ENCODE assay signal across 8 mouse cellular contexts in the genomic region with DNA sequence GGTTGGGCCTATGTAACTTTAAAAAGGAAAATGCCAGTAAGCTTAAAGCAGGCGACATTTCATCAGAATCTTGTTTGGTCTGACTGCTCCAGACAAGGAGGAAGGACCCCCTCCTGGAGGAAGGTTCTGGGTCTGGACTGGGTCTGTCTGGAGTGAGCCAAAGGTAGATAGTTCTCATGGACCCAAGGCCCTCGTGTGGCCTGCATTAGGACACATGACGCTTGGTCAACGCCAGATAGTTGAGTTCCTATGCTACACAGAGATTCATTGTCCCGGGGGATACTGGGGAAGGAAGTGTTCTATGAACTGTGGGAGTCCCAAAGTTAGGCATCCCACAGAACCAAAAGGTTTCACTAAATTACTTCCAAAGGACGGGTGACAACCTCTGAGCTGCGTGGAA. TPM values are rescaled to one million over a fixed set of nuclear protein-coding genes. Genes with fewer than 3 reads are reported as not detected.
A peak's percentile ranks its signal among the peaks of the same experiment; 100 is the strongest.
DNase-seq lines count a peak whose midpoint lies in the region; ATAC-seq lines count a peak whose summit lies in the region.

No protein-coding gene starts in this region.

- peak overlapping the region; percentile 92 for H3K4me2 ChIP-seq in kidney, embryonic 16.5 days (replicated peaks; ENCODE audit: low read depth, low read length)
- H3K4me2 ChIP-seq in midbrain, embryonic 11.5 days = peak overlapping the region; percentile 75

- no peaks in the 10 kb centered on the region for H3K36me3 ChIP-seq in kidney, embryonic 16.5 days (ENCODE audit: insufficient read depth, low read length)
- no peaks in the 10 kb centered on the region for H3K36me3 ChIP-seq in hindbrain, embryonic 10.5 days
- H3K36me3 ChIP-seq in midbrain, embryonic 11.5 days (ENCODE audit: control insufficient read depth, insufficient read depth, low read length) = no peaks in the 10 kb centered on the region

- peak; percentile 7; the same call in 1 of the 2 replicates for ATAC-seq in kidney, embryonic 16.5 days (ENCODE audit: low FRiP score, low TSS enrichment)
- peak; percentile 25 for ATAC-seq in midbrain, embryonic 11.5 days (ENCODE audit: low FRiP score)

- peak overlapping the region; percentile 96 for H3K27ac ChIP-seq in kidney, embryonic 16.5 days (ENCODE audit: low read length)
- H3K27ac ChIP-seq in brown adipose tissue, adult 24 weeks (replicated peaks; ENCODE audit: low read depth, low read length) = peak overlapping the region; percentile 87
- peak overlapping the region; percentile 92 for H3K27ac ChIP-seq in hindbrain, embryonic 10.5 days
- peak overlapping the region; percentile 22; the same call in 1 of the 2 replicates for H3K27ac ChIP-seq in midbrain, embryonic 11.5 days (ENCODE audit: low read depth, low read length)

- H3K9ac ChIP-seq in kidney, embryonic 16.5 days (replicated peaks; ENCODE audit: low read length) = peak overlapping the region; percentile 64
- H3K9ac ChIP-seq in midbrain, embryonic 11.5 days (ENCODE audit: low read length) = peak overlapping the region; percentile 70

- peaks cover 10% of the 10 kb centered on the region for H3K4me1 ChIP-seq in kidney, embryonic 16.5 days (ENCODE audit: insufficient read depth, low read length)
- H3K4me1 ChIP-seq in brown adipose tissue, adult 24 weeks (ENCODE audit: control insufficient read depth, insufficient read depth, insufficient read length, low read length) = peaks cover 4% of the 10 kb centered on the region; the same call in 1 of the 2 replicates
- H3K4me1 ChIP-seq in hindbrain, embryonic 10.5 days (replicated peaks) = peaks cover 23% of the 10 kb centered on the region
- H3K4me1 ChIP-seq in midbrain, embryonic 11.5 days (ENCODE audit: control insufficient read depth, insufficient read depth, low read length) = peaks cover 7% of the 10 kb centered on the region

- H3K4me3 ChIP-seq in kidney, embryonic 16.5 days (ENCODE audit: low read length) = peak overlapping the region; percentile 81
- H3K4me3 ChIP-seq in brown adipose tissue, adult 24 weeks (ENCODE audit: insufficient read depth, low read depth, low read length) = peak overlapping the region; percentile 60
- H3K4me3 ChIP-seq in hindbrain, embryonic 10.5 days = peak overlapping the region; percentile 74
- H3K4me3 ChIP-seq in midbrain, embryonic 11.5 days (ENCODE audit: low read depth, low read length) = peak overlapping the region; percentile 60

- no peak for DNase-seq in kidney, adult 11 months
- no peak for DNase-seq in hindbrain, embryonic 10.5 days (ENCODE audit: low spot score)
- no peak for DNase-seq in midbrain, embryonic 11.5 days (ENCODE audit: low spot score, missing footprints)
- no peak for DNase-seq in layer of hippocampus, postnatal 36 days
- DNase-seq in thymus, adult 18-20 months = no peak
- DNase-seq in right cerebral cortex, postnatal 10 days (ENCODE audit: low spot score in 2 of 2) = no peak

- WGBS in kidney, embryonic 16.5 days = 69% methylated on average over 7 of the region's 7 CpGs
- 77% methylated on average over 7 of the region's 7 CpGs for WGBS in hindbrain, embryonic 10.5 days
- 78% methylated on average over 7 of the region's 7 CpGs for WGBS in midbrain, embryonic 11.5 days

- peaks cover 5% of the 10 kb centered on the region for H3K9me3 ChIP-seq in kidney, embryonic 16.5 days (ENCODE audit: low read length)
- no peaks in the 10 kb centered on the region for H3K9me3 ChIP-seq in hindbrain, embryonic 10.5 days
- no peaks in the 10 kb centered on the region for H3K9me3 ChIP-seq in midbrain, embryonic 11.5 days (ENCODE audit: control insufficient read depth, low read length)

- no peaks in the 10 kb centered on the region for H3K27me3 ChIP-seq in kidney, embryonic 16.5 days (ENCODE audit: insufficient read depth, low read length)
- no peaks in the 10 kb centered on the region for H3K27me3 ChIP-seq in hindbrain, embryonic 10.5 days (ENCODE audit: insufficient read depth, poor library complexity, severe bottlenecking)
- H3K27me3 ChIP-seq in midbrain, embryonic 11.5 days (ENCODE audit: control insufficient read depth, insufficient read depth, low read length) = no peaks in the 10 kb centered on the region

RNA-seq across cellular contexts. Expression of a gene that starts 0.7 kb away (rescaled TPM):
- polyA plus RNA-seq in kidney, embryonic 16.5 days (2015; fragmentation: Nextera tagmentation; extraction: Ambion mirVana) = 8.7 and 8.8 TPM in 2 replicates
- 2.0 and 3.0 TPM in 2 replicates for polyA plus RNA-seq in brown adipose tissue, adult 24 weeks (2012; ENCODE audit: insufficient read depth, insufficient read length, missing spikeins)
- polyA plus RNA-seq in hindbrain, embryonic 10.5 days (2016; fragmentation: Nextera tagmentation; extraction: Ambion mirVana) = 7.3 and 7.6 TPM in 2 replicates
- polyA plus RNA-seq in midbrain, embryonic 11.5 days (2014; fragmentation: Nextera tagmentation; extraction: Ambion mirVana) = 5.2 and 5.6 TPM in 2 replicates
- 1 to 10 TPM; 6.2 to 8.7 TPM for total RNA-seq in layer of hippocampus, postnatal 36 days (2021)

RNA-seq across cellular contexts. Expression of a gene that starts 27.7 kb away (rescaled TPM):
- 29.5 and 31.3 TPM in 2 replicates for polyA plus RNA-seq in kidney, embryonic 16.5 days (2015; fragmentation: Nextera tagmentation; extraction: Ambion mirVana)
- polyA plus RNA-seq in brown adipose tissue, adult 24 weeks (2012; ENCODE audit: insufficient read depth, insufficient read length, missing spikeins) = 7.3 and 12.5 TPM in 2 replicates
- 22.1 and 33.2 TPM in 2 replicates for polyA plus RNA-seq in hindbrain, embryonic 10.5 days (2016; fragmentation: Nextera tagmentation; extraction: Ambion mirVana)
- polyA plus RNA-seq in midbrain, embryonic 11.5 days (2014; fragmentation: Nextera tagmentation; extraction: Ambion mirVana) = 10.5 and 10.7 TPM in 2 replicates
- 10 to 100 TPM in 1 of 2 experiments, 1 to 10 TPM in 1; 9.2 to 10.2 TPM for total RNA-seq in layer of hippocampus, postnatal 36 days (2021)

Comparison
In these comparisons a context has a peak if more than half of its experiments do, and no peak if none do; other contexts are left out.
1. H3K27ac ChIP-seq: peak in every context shown above with its lines; median percentile 96 in kidney, embryonic 16.5 days; 92 in hindbrain, embryonic 10.5 days; 87 in brown adipose tissue, adult 24 weeks; 22 in midbrain, embryonic 11.5 days.